Mouse (Mus musculus): ENCODE data around the gene Abl2. TPM values are rescaled to one million over a fixed set of nuclear protein-coding genes. Genes with fewer than 3 reads are reported as not detected.

Gene Abl2
- polyA plus RNA-seq, 1 experiment from 2014 or later, result 6.0 TPM

DNA sequence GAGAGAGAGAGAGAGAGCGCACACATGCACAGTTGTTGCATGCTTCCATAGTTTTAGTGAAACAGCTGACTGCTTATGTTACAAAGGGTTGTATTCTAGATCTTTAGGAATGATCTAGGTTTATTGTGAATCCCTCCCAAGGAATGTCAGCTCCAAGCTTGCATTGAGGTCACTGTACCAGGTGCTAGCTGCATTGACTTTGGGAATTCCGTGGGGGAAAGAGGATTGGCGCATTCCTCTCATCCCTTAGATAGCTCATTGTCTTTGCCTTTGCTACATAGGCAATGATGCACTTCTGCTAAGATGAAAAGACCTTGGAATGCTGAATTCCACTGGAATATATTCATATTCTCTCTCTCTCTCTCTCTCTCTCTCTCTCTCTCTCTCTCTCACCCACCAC lies 44.0 kb downstream of the Abl2 start:
- H3K9me3 ChIP-seq (ENCODE audit: control insufficient read depth, low read length), result no peaks in the 10 kb centered on the region
- ATAC-seq (ENCODE audit: insufficient read depth, low FRiP score, low TSS enrichment), result no peak

DNA sequence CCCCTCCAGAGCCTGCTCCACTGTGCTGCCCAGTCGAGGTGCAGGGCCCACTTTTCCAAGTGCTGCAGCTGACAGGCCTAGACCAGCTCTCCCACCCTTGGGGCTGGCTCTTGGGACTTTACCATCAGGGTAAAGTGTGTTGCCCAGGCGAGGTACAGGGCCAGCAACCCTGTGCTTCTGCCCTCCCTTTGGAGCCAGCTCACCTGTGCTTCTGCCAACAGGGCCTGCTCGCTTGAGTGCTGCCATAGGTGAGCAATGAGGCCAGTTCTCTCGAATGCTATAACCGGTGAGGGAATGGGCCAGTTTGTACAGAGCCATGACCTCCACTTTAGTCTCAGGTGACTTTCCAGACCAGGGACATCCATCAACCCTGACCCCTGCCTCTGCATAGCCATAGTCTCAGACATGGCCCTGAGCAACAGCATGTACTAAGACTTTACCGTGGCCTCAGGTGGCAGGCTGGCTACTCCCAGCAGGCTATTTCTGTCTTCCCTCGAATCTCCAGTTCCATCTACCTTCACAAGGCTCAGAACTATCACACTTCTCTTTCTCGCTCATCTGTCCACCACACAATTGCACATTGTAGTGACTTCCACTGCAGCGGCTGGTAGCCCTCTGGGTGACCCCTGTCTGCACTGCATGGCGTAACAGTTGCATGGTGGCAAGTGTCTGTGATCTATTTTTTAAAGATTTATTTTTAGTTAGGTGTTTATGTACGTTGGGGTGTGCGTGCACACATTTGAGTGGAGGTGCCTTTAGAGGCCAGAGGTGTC lies 46.7 kb downstream of the Abl2 start:
- Histone ChIP-seq H3K9me3 (ENCODE audit: control insufficient read depth, low read length) (no peaks in the 10 kb centered on the region), H3K9ac (ENCODE audit: low read length) (no peak overlapping the region), H3K4me2 (ENCODE audit: low read depth) (no peak overlapping the region), H3K27me3 (ENCODE audit: control insufficient read depth, insufficient read depth, low read length) (no peaks in the 10 kb centered on the region), H3K36me3 (ENCODE audit: control insufficient read depth, insufficient read depth, low read length) (no peaks in the 10 kb centered on the region), H3K27ac (ENCODE audit: low read depth, low read length) (no peak overlapping the region), H3K4me3 (ENCODE audit: low read depth, low read length) (no peak overlapping the region), H3K4me1 (ENCODE audit: control insufficient read depth, insufficient read depth, low read length) (0 out of 2 replicates have a peak, but pooled peaks cover 3% of the 10 kb centered on the region)
- 70% methylated on average over 12 of the region's 12 CpGs for WGBS
- ATAC-seq (ENCODE audit: insufficient read depth, low FRiP score, low TSS enrichment) (no peak), DNase-seq (ENCODE audit: low spot score) (no peak)

More for the DNA sequence above, 44.0 kb downstream of the Abl2 start:
- H3K36me3 ChIP-seq (ENCODE audit: control insufficient read depth, insufficient read depth, low read length), result no peaks in the 10 kb centered on the region
- DNase-seq (ENCODE audit: low spot score), result no peak
- H3K27me3 ChIP-seq (ENCODE audit: control insufficient read depth, insufficient read depth, low read length), result no peaks in the 10 kb centered on the region
- no peak overlapping the region for H3K9ac ChIP-seq (ENCODE audit: low read length)
- 81% methylated on average over 3 of the region's 3 CpGs for WGBS
- 0 out of 2 replicates have a peak, but pooled peaks cover 3% of the 10 kb centered on the region for H3K4me1 ChIP-seq (ENCODE audit: control insufficient read depth, insufficient read depth, low read length)
- no peak overlapping the region for H3K4me2 ChIP-seq (ENCODE audit: low read depth)
- no peak overlapping the region for H3K4me3 ChIP-seq (ENCODE audit: low read depth, low read length)
- no peak overlapping the region for H3K27ac ChIP-seq (ENCODE audit: low read depth, low read length)

DNA sequence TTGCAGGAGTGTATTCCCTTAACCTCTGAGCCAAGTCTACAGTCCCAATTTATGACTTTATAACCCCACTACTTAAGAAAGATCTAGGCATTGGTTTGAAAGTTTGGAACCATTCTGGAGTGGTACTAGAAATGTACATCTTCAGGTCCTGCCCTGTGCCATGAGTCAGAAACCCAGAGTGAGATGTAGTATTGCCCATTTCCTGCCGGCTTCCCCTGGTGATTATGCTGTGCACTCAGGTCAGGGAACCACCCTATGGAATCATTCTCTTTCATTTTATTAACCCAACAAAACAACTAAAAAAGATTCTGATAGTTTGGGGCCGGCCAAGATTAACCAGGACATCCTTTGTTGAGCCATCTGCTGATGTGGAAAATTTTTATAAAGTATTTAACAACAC lies 47.4 kb downstream of the Abl2 start:
- no peak for DNase-seq (ENCODE audit: low spot score)
- Histone ChIP-seq H3K27ac (ENCODE audit: low read depth, low read length) (no peak overlapping the region), H3K4me3 (ENCODE audit: low read depth, low read length) (no peak overlapping the region), H3K9me3 (ENCODE audit: control insufficient read depth, low read length) (no peaks in the 10 kb centered on the region), H3K36me3 (ENCODE audit: control insufficient read depth, insufficient read depth, low read length) (no peaks in the 10 kb centered on the region), H3K4me2 (ENCODE audit: low read depth) (no peak overlapping the region), H3K27me3 (ENCODE audit: control insufficient read depth, insufficient read depth, low read length) (no peaks in the 10 kb centered on the region), H3K4me1 (ENCODE audit: control insufficient read depth, insufficient read depth, low read length) (0 out of 2 replicates have a peak, but pooled peaks cover 3% of the 10 kb centered on the region), H3K9ac (ENCODE audit: low read length) (no peak overlapping the region)
- 76% methylated on average over 2 of the region's 2 CpGs for WGBS
- ATAC-seq (ENCODE audit: insufficient read depth, low FRiP score, low TSS enrichment), result no peak

DNA sequence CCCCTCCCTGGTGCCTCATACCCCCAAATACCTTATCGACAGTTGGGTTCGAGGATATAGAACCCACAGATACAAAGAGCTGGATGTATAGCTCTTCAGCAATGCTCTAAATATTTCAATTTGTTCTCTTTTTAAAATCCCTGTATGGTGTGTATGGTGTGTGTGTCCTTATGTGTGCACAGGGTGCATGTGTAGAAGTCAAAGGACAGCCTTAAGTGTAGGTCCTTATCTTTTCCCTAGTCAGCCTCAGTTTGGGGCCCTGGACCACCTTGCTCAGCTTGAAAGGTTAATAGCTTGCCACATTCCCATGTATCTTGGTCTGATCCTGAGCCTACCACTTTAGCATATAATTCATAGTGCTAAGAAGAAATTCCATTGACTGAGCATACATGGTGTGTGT lies 49.9 kb downstream of the Abl2 start:
- Histone ChIP-seq H3K9ac (ENCODE audit: low read length) (no peak overlapping the region), H3K4me1 (ENCODE audit: control insufficient read depth, insufficient read depth, low read length) (0 out of 2 replicates have a peak, but pooled peaks cover 5% of the 10 kb centered on the region), H3K27me3 (ENCODE audit: control insufficient read depth, insufficient read depth, low read length) (no peaks in the 10 kb centered on the region), H3K4me2 (ENCODE audit: low read depth) (no peak overlapping the region), H3K27ac (ENCODE audit: low read depth, low read length) (no peak overlapping the region), H3K4me3 (ENCODE audit: low read depth, low read length) (no peak overlapping the region), H3K9me3 (ENCODE audit: control insufficient read depth, low read length) (no peaks in the 10 kb centered on the region), H3K36me3 (ENCODE audit: control insufficient read depth, insufficient read depth, low read length) (no peaks in the 10 kb centered on the region)
- 90% methylated on average over 2 of the region's 2 CpGs for WGBS
- no peak for ATAC-seq (ENCODE audit: insufficient read depth, low FRiP score, low TSS enrichment)
- DNase-seq (ENCODE audit: low spot score), result no peak

DNA sequence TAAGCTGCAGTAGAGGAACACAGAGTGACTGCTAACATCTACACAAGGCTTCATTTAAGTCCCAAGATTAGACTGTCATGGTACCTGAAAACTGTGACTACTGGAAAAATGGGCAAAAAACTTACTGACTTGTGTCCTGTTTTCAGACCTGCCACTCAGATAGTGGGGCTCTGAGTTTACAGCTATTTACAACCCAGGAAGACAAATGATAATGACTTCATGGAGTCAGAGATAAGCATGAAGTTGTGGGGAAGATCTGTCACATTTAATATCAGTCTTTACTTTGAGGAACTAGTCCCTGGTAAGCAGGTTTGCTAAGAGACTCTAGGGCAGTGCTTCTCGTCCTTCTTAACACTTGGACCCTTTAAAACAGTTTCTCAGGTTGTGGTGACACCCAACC lies 51.7 kb downstream of the Abl2 start:
- Histone ChIP-seq H3K36me3 (ENCODE audit: control insufficient read depth, insufficient read depth, low read length) (no peaks in the 10 kb centered on the region), H3K9ac (ENCODE audit: low read length) (no peak overlapping the region), H3K4me1 (ENCODE audit: control insufficient read depth, insufficient read depth, low read length) (peaks cover 15% of the 10 kb centered on the region), H3K9me3 (ENCODE audit: control insufficient read depth, low read length) (no peaks in the 10 kb centered on the region), H3K4me2 (ENCODE audit: low read depth) (no peak overlapping the region), H3K4me3 (ENCODE audit: low read depth, low read length) (no peak overlapping the region), H3K27me3 (ENCODE audit: control insufficient read depth, insufficient read depth, low read length) (no peaks in the 10 kb centered on the region), H3K27ac (ENCODE audit: low read depth, low read length) (no peak overlapping the region)
- no peak for DNase-seq (ENCODE audit: low spot score)
- 88% methylated on average over 1 of the region's 1 CpGs for WGBS
- no peak for ATAC-seq (ENCODE audit: insufficient read depth, low FRiP score, low TSS enrichment)

DNA sequence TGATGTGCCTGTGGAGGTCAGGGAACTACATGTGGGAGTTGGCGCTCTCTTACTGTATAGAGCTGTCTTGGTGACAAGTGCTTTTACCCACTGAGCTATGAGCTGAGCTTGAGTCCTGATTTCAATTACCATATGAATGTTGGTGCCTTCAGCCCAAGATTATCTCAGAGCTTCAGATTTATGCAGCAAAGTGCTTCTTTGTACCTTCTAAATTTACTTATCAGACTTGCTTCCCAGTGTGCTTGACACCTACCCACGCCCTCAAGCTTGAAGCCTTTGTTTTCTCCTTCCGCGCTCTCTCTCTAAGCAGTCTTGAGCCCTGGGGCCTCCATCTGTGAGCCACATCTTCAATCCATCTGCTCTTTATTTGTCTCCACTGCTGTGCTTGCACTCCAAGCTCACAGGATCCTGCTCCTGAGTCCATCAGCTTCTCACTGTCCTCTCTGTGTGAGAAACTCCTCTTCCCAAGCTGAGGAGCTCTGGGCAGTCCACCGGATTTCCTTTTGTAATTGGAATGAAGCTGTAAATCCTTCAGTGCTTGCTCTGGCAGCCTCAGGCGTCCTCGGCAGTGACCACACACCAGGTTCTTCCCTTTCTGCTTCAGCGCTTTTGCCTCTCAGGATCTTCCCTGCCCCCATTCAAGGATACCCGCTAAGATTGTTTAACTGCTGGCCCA lies 55.4 kb downstream of the Abl2 start:
- Histone ChIP-seq H3K36me3 (ENCODE audit: control insufficient read depth, insufficient read depth, low read length) (no peaks in the 10 kb centered on the region), H3K27me3 (ENCODE audit: control insufficient read depth, insufficient read depth, low read length) (no peaks in the 10 kb centered on the region), H3K9ac (ENCODE audit: low read length) (no peak overlapping the region), H3K4me3 (ENCODE audit: low read depth, low read length) (no peak overlapping the region), H3K9me3 (ENCODE audit: control insufficient read depth, low read length) (no peaks in the 10 kb centered on the region), H3K27ac (ENCODE audit: low read depth, low read length) (peak overlapping the region; percentile 81), H3K4me2 (ENCODE audit: low read depth) (peak overlapping the region; percentile 23), H3K4me1 (ENCODE audit: control insufficient read depth, insufficient read depth, low read length) (peaks cover 33% of the 10 kb centered on the region)
- WGBS, result 5% methylated on average over 9 of the region's 9 CpGs
- peak; percentile 66 for ATAC-seq (ENCODE audit: insufficient read depth, low FRiP score, low TSS enrichment)
- peak; percentile 64 for DNase-seq (ENCODE audit: low spot score)

DNA sequence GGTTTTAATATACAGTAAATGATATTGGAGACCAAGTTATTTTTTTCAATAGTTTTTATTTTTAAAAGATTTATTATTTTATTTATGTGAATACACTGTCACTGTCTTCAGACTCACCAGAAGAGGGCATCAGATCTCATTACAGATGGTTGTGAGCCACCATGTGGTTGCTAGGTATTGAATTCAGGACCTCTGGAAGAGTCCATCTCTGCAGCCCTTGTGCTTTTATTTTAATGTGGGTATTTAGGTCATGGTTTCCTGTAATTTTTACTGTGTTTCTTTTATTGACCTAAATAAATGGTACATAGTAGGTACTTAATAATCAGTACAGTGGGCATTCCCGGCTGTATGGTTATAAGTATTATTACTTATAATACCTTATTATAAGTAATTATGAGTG lies 56.1 kb downstream of the Abl2 start:
- Histone ChIP-seq H3K9ac (ENCODE audit: low read length) (no peak overlapping the region), H3K4me1 (ENCODE audit: control insufficient read depth, insufficient read depth, low read length) (peaks cover 33% of the 10 kb centered on the region), H3K4me3 (ENCODE audit: low read depth, low read length) (no peak overlapping the region), H3K4me2 (ENCODE audit: low read depth) (no peak overlapping the region), H3K27ac (ENCODE audit: low read depth, low read length) (no peak overlapping the region), H3K36me3 (ENCODE audit: control insufficient read depth, insufficient read depth, low read length) (no peaks in the 10 kb centered on the region), H3K9me3 (ENCODE audit: control insufficient read depth, low read length) (no peaks in the 10 kb centered on the region), H3K27me3 (ENCODE audit: control insufficient read depth, insufficient read depth, low read length) (no peaks in the 10 kb centered on the region)
- WGBS, result 90% methylated on average over 1 of the region's 1 CpGs
- no peak for DNase-seq (ENCODE audit: low spot score)
- ATAC-seq (ENCODE audit: insufficient read depth, low FRiP score, low TSS enrichment), result 0 out of 2 replicates have a peak, but pooled peaks have one; percentile 21

DNA sequence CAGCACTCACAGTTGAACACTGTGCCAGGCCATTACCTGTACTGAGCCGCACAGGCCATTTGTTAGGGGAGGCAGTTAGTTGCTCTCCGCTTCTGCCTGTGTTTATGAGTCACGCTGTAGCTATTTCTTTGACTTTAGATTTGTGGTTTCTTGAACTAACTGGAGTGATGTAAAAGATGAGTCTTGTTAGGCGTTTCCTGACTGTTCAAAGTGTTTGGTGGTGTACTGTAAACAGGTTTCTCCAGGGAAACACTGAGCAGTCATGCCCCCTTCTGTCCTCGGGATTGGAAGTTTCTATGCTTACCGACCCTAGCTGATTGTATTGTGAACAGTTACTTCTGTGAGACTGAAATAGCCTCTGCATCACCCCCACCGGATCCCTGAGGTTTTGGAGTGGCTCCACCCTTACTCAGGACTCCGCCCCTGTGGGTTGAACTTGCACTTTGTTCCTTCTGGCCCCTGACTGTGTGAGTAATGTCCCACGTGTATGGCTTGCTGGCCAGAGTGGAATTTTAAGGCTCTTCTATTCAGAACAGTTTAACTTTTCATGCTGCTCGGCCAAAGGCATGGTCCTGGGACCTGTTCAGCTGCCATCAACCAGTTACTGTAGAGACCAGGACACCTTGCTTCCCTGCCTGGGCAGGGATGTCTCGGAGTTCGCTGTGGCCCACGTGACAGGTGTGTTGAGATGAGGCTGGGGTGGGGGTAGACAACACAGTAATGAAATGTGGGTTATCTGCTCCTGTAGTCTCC lies 57.0 kb downstream of the Abl2 start:
- no peaks in the 10 kb centered on the region for H3K9me3 ChIP-seq (ENCODE audit: control insufficient read depth, low read length)
- H3K9ac ChIP-seq (ENCODE audit: low read length), result 0 out of 2 replicates have a peak overlapping the region, but pooled peaks have one; percentile 23
- H3K27me3 ChIP-seq (ENCODE audit: control insufficient read depth, insufficient read depth, low read length), result no peaks in the 10 kb centered on the region
- H3K4me1 ChIP-seq (ENCODE audit: control insufficient read depth, insufficient read depth, low read length), result peaks cover 33% of the 10 kb centered on the region
- DNase-seq (ENCODE audit: low spot score) (peak; percentile 72), ATAC-seq (ENCODE audit: insufficient read depth, low FRiP score, low TSS enrichment) (peak; percentile 79)
- H3K4me2 ChIP-seq (ENCODE audit: low read depth), result peak overlapping the region; percentile 31
- H3K36me3 ChIP-seq (ENCODE audit: control insufficient read depth, insufficient read depth, low read length), result no peaks in the 10 kb centered on the region
- WGBS, result 10% methylated on average over 13 of the region's 13 CpGs
- no peak overlapping the region; the same call in 1 of the 2 replicates for H3K4me3 ChIP-seq (ENCODE audit: low read depth, low read length)
- no peak overlapping the region for H3K27ac ChIP-seq (ENCODE audit: low read depth, low read length)
